Mouse (Mus musculus): ENCODE results near the gene Gpi1. TPM values are rescaled to one million over a fixed set of nuclear protein-coding genes. Genes with fewer than 3 reads are reported as not detected.

The Gpi1 gene
- total RNA-seq, 1 experiment = 227 TPM

DNA sequence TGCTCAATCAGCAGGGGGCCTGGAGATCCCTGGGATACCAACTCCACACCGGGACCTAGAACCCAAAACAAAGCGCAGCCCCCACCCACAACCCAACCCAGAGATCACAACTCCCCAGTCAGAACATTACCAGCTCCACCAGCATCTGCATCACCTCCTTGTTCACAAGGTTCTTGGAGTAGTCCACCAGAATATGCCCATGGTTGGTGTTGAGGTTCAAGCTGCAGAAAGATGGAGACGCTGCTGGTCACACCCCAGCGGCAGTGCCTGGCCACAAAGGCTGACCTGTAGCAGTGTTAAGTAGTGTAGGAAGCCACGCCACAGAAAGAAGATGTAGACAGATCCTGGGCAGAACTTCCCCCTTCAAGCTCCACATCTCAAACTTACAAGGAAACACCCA is 983 bp downstream of the Gpi1 start:
- no peak for DNase-seq (ENCODE audit: low read depth, low spot score)
- H3K9me3 ChIP-seq (ENCODE audit: control insufficient read depth, insufficient read depth, low read depth, low read length) = no peaks in the 10 kb centered on the region
- H3K4me1 ChIP-seq (ENCODE audit: control insufficient read depth in 2 of 2, insufficient read depth in 2 of 2, low read length in 2 of 2, poor library complexity in 1 of 2) = peaks cover 2 to 11% of the 10 kb centered on the region in 2 experiments; a peak in 2 of 4 replicates
- in situ Hi-C loops (cut with MboI; ENCODE audit: low sequenced_read_pairs in 2 of 2, unreplicated experiment in 2 of 2) = no loop called here
- 0 out of 2 replicates have a peak overlapping the region, but pooled peaks have one; percentile 54 for H3K27ac ChIP-seq (ENCODE audit: insufficient read depth, low read depth, low read length, poor library complexity, severe bottlenecking)
- peak overlapping the region; percentile 75 for H3K9ac ChIP-seq (ENCODE audit: insufficient read depth, low read depth, low read length, poor library complexity, severe bottlenecking)
- TF ChIP-seq ZC3H11A (IDR thresholded peaks at IDR 0.05; ENCODE audit: borderline replicate concordance, low read depth, low read length) = no peak
- TF ChIP-seq CHD2 (IDR thresholded peaks at IDR 0.05; ENCODE audit: low read depth, low read length) = no peak
- TF ChIP-seq ZNF384 (IDR thresholded peaks at IDR 0.05; ENCODE audit: low read depth, low read length) = no peak
- TF ChIP-seq HCFC1 (IDR thresholded peaks at IDR 0.05; ENCODE audit: borderline replicate concordance, insufficient read depth, low read length) = no peak
- no peak for TF ChIP-seq MAFK (IDR thresholded peaks at IDR 0.05; ENCODE audit: insufficient read depth, low read depth, low read length)
- H3K4me3 ChIP-seq (ENCODE audit: insufficient read depth in 1 of 2, low read depth in 1 of 2, low read length in 2 of 2, poor library complexity in 1 of 2, severe bottlenecking in 1 of 2) = peak overlapping the region; percentile 89 to 91
- H3K36me3 ChIP-seq (ENCODE audit: control insufficient read depth, insufficient read depth, low read length, poor library complexity, severe bottlenecking) = peaks cover 41% of the 10 kb centered on the region

DNA sequence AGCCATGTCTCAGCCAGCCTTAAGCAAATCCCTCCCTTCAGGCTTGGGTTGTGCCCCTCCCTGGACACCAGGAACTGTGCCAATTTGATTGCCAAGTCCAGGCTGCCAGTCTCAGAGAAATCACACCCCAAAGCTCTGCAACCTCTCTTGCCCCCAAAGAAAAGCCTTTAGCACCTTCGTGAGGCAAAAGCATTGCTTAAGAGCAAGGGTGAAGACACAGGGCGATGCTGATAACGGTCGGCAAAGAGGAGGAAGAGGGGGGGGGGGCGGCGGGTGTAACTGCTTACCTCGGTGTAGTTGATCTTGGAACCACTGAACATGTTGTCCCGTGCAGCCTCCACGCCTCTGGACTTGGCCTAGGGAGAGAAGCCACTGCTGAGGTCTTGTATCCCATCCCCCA is 1.5 kb downstream of the Gpi1 start:
- H3K4me3 ChIP-seq (ENCODE audit: insufficient read depth in 1 of 2, low read depth in 1 of 2, low read length in 2 of 2, poor library complexity in 1 of 2, severe bottlenecking in 1 of 2) = peak overlapping the region in 1 of 2 experiments; percentile 17; a peak in 2 of 4 replicates
- peaks cover 43% of the 10 kb centered on the region for H3K36me3 ChIP-seq (ENCODE audit: control insufficient read depth, insufficient read depth, low read length, poor library complexity, severe bottlenecking)
- H3K9me3 ChIP-seq (ENCODE audit: control insufficient read depth, insufficient read depth, low read depth, low read length) = no peaks in the 10 kb centered on the region
- no peak for DNase-seq (ENCODE audit: low read depth, low spot score)
- no peak overlapping the region for H3K9ac ChIP-seq (ENCODE audit: insufficient read depth, low read depth, low read length, poor library complexity, severe bottlenecking)
- no peak overlapping the region for H3K27ac ChIP-seq (ENCODE audit: insufficient read depth, low read depth, low read length, poor library complexity, severe bottlenecking)
- peaks cover 2 to 11% of the 10 kb centered on the region in 2 experiments; a peak in 2 of 4 replicates for H3K4me1 ChIP-seq (ENCODE audit: control insufficient read depth in 2 of 2, insufficient read depth in 2 of 2, low read length in 2 of 2, poor library complexity in 1 of 2)
- in situ Hi-C loops (cut with MboI; ENCODE audit: low sequenced_read_pairs in 2 of 2, unreplicated experiment in 2 of 2) = no loop called here
- TF ChIP-seq ZC3H11A (IDR thresholded peaks at IDR 0.05; ENCODE audit: borderline replicate concordance, low read depth, low read length) (no peak), CHD2 (IDR thresholded peaks at IDR 0.05; ENCODE audit: low read depth, low read length) (no peak), ZNF384 (IDR thresholded peaks at IDR 0.05; ENCODE audit: low read depth, low read length) (no peak), MAFK (IDR thresholded peaks at IDR 0.05; ENCODE audit: insufficient read depth, low read depth, low read length) (no peak), HCFC1 (IDR thresholded peaks at IDR 0.05; ENCODE audit: borderline replicate concordance, insufficient read depth, low read length) (no peak)

DNA sequence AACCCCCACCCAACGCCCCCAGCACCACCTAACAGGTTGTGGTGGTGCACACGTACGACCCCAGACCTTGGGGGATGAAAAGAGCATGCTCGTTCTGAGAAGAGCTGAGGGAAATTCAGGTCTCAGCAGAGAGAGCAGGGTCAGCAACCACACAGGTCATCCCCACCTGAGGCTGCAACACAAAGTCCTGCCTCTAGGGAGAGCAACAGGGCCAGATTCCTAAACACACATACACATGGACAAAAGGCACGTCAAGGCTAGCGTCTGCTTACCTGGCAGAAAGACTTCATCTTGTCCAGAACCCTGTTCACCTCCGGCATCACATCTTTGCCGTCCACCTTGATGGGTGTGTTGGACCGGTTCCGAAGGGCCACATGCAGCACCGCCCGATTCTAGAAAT is 3.3 kb downstream of the Gpi1 start:
- Histone ChIP-seq H3K9ac (ENCODE audit: insufficient read depth, low read depth, low read length, poor library complexity, severe bottlenecking) (no peak overlapping the region), H3K36me3 (ENCODE audit: control insufficient read depth, insufficient read depth, low read length, poor library complexity, severe bottlenecking) (peaks cover 58% of the 10 kb centered on the region), H3K4me1 (ENCODE audit: control insufficient read depth in 2 of 2, insufficient read depth in 2 of 2, low read length in 2 of 2, poor library complexity in 1 of 2) (peaks cover 0 to 11% of the 10 kb centered on the region in 2 experiments; a peak in 2 of 4 replicates), H3K9me3 (ENCODE audit: control insufficient read depth, insufficient read depth, low read depth, low read length) (no peaks in the 10 kb centered on the region), H3K4me3 (ENCODE audit: insufficient read depth in 1 of 2, low read depth in 1 of 2, low read length in 2 of 2, poor library complexity in 1 of 2, severe bottlenecking in 1 of 2) (no peak overlapping the region), H3K27ac (ENCODE audit: insufficient read depth, low read depth, low read length, poor library complexity, severe bottlenecking) (no peak overlapping the region)
- TF ChIP-seq ZNF384 (IDR thresholded peaks at IDR 0.05; ENCODE audit: low read depth, low read length) = no peak
- TF ChIP-seq HCFC1 (IDR thresholded peaks at IDR 0.05; ENCODE audit: borderline replicate concordance, insufficient read depth, low read length) = no peak
- TF ChIP-seq ZC3H11A (IDR thresholded peaks at IDR 0.05; ENCODE audit: borderline replicate concordance, low read depth, low read length) = no peak
- no peak for TF ChIP-seq CHD2 (IDR thresholded peaks at IDR 0.05; ENCODE audit: low read depth, low read length)
- no peak for TF ChIP-seq MAFK (IDR thresholded peaks at IDR 0.05; ENCODE audit: insufficient read depth, low read depth, low read length)
- no peak for DNase-seq (ENCODE audit: low read depth, low spot score)
- in situ Hi-C loops (cut with MboI; ENCODE audit: low sequenced_read_pairs in 2 of 2, unreplicated experiment in 2 of 2) = no loop called here

DNA sequence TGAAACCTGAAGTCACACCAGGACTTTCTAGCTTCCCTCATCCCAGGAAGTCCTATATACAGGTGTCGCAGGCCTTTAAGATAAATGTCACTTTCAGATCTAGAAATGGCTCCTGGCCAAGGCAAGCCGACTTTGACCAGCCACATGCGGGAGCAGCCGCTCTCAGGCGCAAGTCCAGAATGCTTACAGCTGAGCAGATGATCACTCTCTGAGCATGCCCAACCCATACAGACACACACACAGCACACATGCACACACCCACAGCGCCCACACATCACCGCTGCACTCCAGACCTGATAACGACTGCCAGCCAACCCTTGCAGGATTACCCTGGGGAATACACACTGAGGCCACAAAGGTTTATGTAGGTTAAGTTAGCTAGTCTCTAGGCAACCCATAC is 4.0 kb downstream of the Gpi1 start:
- no peak for TF ChIP-seq MAFK (IDR thresholded peaks at IDR 0.05; ENCODE audit: insufficient read depth, low read depth, low read length)
- TF ChIP-seq ZNF384 (IDR thresholded peaks at IDR 0.05; ENCODE audit: low read depth, low read length) = no peak
- TF ChIP-seq CHD2 (IDR thresholded peaks at IDR 0.05; ENCODE audit: low read depth, low read length) = no peak
- TF ChIP-seq ZC3H11A (IDR thresholded peaks at IDR 0.05; ENCODE audit: borderline replicate concordance, low read depth, low read length) = no peak
- TF ChIP-seq HCFC1 (IDR thresholded peaks at IDR 0.05; ENCODE audit: borderline replicate concordance, insufficient read depth, low read length) = no peak
- no peak overlapping the region for H3K27ac ChIP-seq (ENCODE audit: insufficient read depth, low read depth, low read length, poor library complexity, severe bottlenecking)
- peaks cover 0 to 11% of the 10 kb centered on the region in 2 experiments; a peak in 2 of 4 replicates for H3K4me1 ChIP-seq (ENCODE audit: control insufficient read depth in 2 of 2, insufficient read depth in 2 of 2, low read length in 2 of 2, poor library complexity in 1 of 2)
- no peak for DNase-seq (ENCODE audit: low read depth, low spot score)
- peaks cover 65% of the 10 kb centered on the region for H3K36me3 ChIP-seq (ENCODE audit: control insufficient read depth, insufficient read depth, low read length, poor library complexity, severe bottlenecking)
- no peaks in the 10 kb centered on the region for H3K9me3 ChIP-seq (ENCODE audit: control insufficient read depth, insufficient read depth, low read depth, low read length)
- no peak overlapping the region for H3K4me3 ChIP-seq (ENCODE audit: insufficient read depth in 1 of 2, low read depth in 1 of 2, low read length in 2 of 2, poor library complexity in 1 of 2, severe bottlenecking in 1 of 2)
- in situ Hi-C loops (cut with MboI; ENCODE audit: low sequenced_read_pairs in 2 of 2, unreplicated experiment in 2 of 2) = no loop called here
- no peak overlapping the region for H3K9ac ChIP-seq (ENCODE audit: insufficient read depth, low read depth, low read length, poor library complexity, severe bottlenecking)
